Mouse (Mus musculus) stomach, postnatal 0 days (tissue): Measurements from ENCODE around the gene Cadps2.

ENCODE experiments used
- CTCF ChIP-seq: IDR thresholded peaks from 2 replicates; pipeline ENCODE4 v1.5.1; 2016; ENCODE audit warnings: antibody characterized with exemption, low read depth, mild to moderate bottlenecking, moderate library complexity
- EP300 ChIP-seq: optimal IDR thresholded peaks from 2 replicates; pipeline ENCODE3; 2016; ENCODE audit warnings: antibody characterized with exemption

- no peak for TF ChIP-seq CTCF
- TF ChIP-seq EP300 = no peak
Observed at GRCm38 (mm10) chr6:23836694-23837093, 2.5 kb downstream of the Cadps2 start.
